Mouse (Mus musculus): ENCODE measurements around the gene Prss47.

The Prss47 gene

DNA sequence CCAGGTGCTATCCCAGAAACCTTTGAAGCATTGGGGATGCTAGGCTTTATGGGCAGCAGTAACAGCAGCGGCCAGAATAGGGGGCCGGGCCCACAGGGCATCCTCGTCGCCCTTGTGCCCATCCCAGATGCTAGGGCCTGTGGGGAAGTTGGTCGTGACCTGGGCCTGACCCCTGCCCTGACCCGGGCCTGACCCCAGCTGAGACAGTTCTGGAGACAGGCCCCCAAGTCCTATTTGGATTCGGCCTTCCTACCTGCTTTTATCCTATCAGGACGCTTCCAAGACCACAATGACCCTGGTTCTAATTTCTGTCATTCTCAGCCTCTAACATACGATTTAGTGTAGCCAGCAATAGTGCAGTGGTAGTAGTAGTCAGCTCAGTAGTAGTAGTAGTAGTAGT lies at the start of gene Prss47:
Prss47 (minus strand) TSS at position 101 of the 400 bp plus-strand sequence.
- DNase-seq = no peak

DNA sequence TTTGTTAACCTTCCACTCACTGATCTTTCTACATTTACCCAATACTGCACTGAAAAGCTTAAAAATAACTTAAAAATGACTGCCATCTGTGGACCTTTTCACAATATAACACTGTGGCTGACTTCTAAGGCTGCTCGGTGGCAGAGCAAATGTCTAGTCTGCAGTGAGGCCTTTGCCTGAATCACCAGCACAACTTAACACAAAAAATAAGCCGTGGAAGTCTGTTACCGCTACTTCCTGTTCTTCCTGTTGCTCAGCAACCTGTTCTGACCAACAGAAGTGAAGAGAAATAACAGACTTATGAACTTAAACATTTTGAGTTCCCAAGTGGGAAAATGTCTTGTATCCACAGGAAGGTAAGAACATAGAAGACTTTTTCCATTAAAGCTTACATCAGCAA lies 48.7 kb upstream of the Prss47 start:
- no peak for DNase-seq

DNA sequence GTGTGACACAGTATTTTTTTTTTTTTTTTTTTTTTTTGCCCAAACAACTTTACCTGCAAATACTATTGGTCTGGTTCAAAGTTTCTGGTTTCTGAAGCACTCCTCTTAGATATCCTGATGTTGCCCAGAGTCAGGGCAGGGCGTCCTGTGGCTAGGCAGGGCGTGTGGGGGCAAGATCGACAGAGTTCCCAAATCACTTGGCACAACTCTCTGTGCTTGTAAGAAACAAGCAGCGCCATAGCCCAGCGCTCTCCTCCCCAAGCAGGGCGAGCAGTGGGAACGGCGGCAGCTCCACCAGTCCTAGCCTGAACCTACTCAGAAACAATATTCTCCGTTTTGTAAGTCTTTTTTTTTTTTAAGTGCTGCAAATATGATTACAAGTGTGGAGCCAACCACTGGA lies 48.1 kb upstream of the Prss47 start:
- no peak for DNase-seq

DNA sequence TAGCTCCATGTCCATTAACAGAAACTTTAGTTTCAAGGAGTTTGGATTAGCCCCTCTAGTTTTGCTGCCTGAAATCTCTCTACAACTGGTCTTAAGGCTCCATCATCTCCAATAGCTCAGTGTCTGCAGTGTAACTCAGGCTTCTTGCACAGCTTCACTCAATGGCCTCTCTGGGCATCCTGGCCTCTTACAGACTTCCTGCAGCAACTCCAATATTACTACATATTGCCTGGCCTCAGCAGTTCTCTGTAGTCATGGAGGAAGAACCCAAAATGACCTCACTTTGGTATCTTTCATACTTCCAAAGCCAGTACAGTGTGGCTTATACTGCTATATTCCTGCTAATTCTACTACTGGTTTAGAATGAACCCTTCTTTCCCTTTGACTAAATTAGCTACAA lies 44.5 kb upstream of the Prss47 start:
- no peak for DNase-seq

DNA sequence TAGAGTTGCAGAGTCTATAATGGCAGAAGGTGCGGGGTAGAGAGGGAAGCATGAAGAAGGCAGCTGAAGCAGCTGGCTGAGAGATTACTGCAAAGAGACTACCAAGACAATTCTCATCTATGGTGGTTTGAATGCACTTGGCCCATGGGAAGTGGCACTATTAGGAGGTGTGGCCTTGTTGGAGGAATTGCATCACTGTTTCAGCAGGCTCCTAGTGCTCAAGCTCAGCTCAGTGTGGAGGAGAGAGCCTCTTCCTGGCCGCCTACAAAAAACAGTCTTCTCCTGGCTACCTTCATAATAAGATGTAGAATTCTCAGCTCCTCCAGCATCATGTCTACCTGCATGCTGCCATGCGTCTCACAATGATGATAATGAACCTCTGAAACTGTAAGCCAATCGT lies 43.4 kb upstream of the Prss47 start:
- no peak for DNase-seq

DNA sequence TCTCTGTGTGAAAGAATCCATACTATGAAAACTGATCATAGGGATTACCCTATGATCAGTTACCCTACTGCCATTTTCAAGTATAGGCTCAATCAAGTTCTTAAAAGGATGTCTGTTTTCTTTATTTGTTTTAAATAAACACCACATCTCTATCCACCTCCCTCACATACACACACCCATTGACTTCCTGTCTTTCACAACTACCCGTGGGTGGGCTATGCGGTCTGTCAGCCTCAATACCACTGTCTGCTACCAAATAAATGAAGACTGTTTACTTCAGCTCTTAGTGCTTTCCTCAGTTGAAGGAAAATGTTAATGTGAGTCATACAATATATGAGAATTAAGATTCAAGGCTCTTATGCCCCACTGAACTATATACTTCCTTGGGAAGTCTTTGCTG lies 17.4 kb upstream of the Prss47 start:
- no peak for DNase-seq

DNA sequence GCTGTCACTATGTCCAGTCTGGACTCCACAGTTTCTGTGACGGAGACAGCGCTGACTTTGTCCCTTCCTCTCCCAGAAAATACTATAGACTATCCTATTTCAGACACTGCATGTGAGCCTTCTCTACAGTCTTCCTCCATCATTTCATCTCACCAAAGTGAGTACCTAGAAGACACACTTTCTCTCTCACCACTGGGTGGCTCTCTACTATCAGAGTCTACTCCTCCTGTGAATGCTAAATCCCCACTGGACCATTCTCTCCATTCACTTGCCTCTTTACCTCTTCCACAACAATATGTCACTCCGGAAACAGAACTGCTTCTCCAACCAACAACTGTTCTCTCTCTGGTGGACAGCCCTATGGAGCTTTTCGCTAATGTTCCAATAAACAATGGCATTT lies 17.5 kb downstream of the Prss47 start:
- no peak for DNase-seq

DNA sequence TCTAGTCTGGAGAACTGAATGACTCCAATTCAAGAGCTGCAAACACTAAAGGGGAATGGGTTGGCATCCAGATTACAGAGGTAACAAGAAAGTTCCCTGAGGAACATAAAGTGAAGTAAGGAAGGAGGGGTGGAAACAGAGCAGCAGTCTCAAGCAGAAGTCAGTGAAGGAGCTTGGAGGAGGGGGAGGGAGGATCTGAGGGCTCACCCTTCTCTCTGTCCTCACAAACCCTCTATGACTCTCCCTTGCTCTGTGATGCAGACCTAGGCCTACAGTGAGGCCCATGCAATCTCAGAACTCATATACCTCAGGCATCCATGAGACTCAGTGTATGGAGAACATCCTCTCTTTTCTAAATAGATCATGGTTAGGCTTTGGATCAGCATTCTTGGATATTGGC lies 19.8 kb downstream of the Prss47 start, which contains the start of gene Spata31d1c:
Spata31d1c (plus strand) TSS at position 301 of the 400 bp plus-strand sequence.
- DNase-seq = no peak

DNA sequence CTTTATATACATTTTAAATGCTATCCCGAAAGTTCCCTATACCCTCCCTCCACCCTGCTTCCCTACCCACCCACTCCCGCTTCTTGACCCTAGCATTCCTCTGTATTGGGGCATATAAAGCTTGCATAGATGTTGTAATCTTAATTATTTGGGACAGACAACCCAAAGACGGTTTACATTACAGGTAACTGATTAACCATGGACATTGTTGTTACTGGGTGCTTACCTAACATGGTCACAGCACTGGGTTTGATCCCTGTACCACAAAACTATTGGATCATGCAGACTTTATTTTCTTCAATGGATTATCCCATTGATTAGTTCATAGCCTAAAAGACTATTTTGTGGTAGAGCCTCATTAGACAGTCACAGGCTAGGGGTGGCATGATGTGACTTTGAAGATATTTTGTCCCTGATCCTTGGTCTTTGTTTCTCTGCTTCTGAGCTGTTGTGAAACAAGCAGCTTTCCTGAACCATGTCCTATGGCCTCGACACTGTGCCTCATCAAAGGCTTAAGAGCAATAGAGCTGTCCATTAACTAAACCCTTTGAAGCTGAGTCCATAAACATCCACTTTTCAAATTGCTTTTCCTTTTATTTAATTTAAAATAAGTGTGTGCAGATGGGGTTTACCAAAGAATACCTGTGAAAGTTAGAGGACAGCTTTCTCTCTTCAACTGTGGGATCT lies 41.4 kb downstream of the Prss47 start:
- DNase-seq = no peak

DNA sequence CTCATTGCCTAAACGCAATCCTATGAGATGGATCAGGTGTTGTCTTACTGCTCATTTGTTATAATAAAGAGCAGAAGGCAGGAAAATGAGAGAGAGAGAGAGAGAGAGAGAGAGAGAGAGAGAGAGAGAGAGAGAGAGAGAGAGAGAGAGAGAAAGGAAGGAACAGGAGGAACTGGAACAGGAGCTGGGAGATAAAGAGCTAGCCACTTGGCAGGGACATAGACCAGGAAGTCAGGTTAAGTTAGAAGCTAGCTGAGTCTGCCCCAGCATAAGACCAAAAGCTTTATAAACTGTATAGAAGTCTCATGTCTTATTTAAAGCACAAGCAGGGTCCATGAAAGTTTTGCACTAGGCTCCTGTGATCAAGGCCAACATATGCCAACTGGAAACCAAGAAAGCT lies 44.6 kb downstream of the Prss47 start:
- DNase-seq = no peak

DNA sequence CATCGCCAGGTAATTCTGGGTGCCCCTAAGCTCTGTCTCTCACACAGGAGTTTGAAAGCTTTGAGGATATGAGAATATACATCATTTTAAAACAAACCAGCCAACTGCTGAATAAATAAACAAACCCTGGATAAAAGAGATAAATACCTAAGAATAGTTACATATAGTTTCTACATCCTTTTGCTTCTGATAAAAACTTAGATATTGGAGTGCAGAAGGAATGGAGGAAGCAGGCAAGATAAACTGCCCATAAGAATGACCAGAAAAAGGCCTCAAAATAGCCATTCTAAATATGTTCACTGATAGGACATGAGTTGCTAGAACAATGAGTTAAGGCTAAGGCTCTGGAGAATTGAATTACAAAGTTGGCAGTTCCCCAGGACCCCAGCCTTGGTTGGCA lies 45.8 kb downstream of the Prss47 start:
- DNase-seq = no peak

DNA sequence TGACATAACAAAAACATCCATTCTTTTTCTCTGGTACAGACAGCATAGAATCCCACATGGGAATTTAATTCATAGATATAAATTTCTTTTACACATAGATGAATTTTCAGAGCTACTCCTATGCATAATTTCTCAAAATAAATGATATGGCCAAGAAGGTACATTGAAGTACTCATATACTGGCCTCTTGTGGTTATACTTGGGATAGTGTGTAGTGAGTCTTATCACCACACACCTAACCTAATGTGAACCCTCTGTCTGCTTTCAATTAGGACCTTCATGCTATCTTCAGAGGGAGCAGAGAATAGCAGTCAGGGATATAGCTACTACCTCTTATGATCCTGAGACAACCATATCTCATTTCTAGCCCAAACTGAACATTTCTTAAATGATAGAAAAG lies 47.1 kb downstream of the Prss47 start:
- no peak for DNase-seq
